ENCODE assay signal across 10 mouse cellular contexts in the genomic region with DNA sequence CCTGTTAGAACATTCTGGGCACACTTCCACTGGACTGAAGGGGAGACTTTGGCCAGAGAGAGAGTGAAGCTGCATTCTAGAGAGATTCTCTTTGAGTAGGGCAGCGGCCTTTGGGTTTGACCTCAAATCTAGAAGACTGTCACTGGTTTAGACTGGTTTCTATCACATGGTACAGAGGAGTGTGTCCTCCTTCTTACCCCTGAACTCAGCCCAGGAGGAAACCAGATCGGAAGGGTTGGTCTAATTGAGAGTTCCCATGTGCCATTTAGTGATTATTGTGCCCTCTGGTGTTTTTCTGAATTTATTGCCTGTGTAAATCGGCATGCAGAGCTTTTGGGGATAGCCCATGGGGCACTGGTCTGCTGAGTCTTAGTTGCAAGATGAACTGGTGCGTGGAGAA.
A peak's percentile ranks its signal among the peaks of the same experiment; 100 is the strongest.
DNase-seq lines count a peak whose midpoint lies in the region; ATAC-seq and TF ChIP-seq lines count a peak whose summit lies in the region.
"Had no signal": no experiment of that assay in that cellular context is flagged by ENCODE, and none has a peak within 500 bp of the region (broad histone marks: within the 10 kb centered on the region; RNA-seq: fewer than 3 reads in every experiment).

No protein-coding gene starts in this region.

- no peak for ATAC-seq in midbrain, postnatal 0 days (ENCODE audit: low FRiP score)
- ATAC-seq in midbrain, embryonic 16.5 days, result no peak
- ATAC-seq in kidney, embryonic 16.5 days (ENCODE audit: low FRiP score, low TSS enrichment), result peak; percentile 50; the same call in 1 of the 2 replicates

- H3K4me1 ChIP-seq in midbrain, postnatal 0 days (ENCODE audit: insufficient read depth, low read length), result no peaks in the 10 kb centered on the region
- H3K4me1 ChIP-seq in midbrain, embryonic 16.5 days (ENCODE audit: control insufficient read depth, insufficient read depth, low read length), result no peaks in the 10 kb centered on the region
- no peaks in the 10 kb centered on the region for H3K4me1 ChIP-seq in kidney, embryonic 16.5 days (ENCODE audit: insufficient read depth, low read length)

- no peak overlapping the region for H3K4me3 ChIP-seq in midbrain, postnatal 0 days (ENCODE audit: low read depth, low read length)
- no peak overlapping the region for H3K4me3 ChIP-seq in midbrain, embryonic 16.5 days (ENCODE audit: low read depth, low read length)
- H3K4me3 ChIP-seq in kidney, embryonic 16.5 days (ENCODE audit: low read length), result no peak overlapping the region
- H3K4me3 ChIP-seq: liver, embryonic 15.5 days had no signal

- 72% methylated on average over 4 of the region's 4 CpGs for whole genome bisulfite sequencing in midbrain, postnatal 0 days
- 76% methylated on average over 4 of the region's 4 CpGs for WGBS in midbrain, embryonic 16.5 days
- 54% methylated on average over 4 of the region's 4 CpGs for WGBS in kidney, embryonic 16.5 days

- TF ChIP-seq CTCF in midbrain, postnatal 0 days (IDR thresholded peaks at IDR 0.05), result peak; percentile 41

- H3K27me3 ChIP-seq in midbrain, postnatal 0 days (ENCODE audit: insufficient read depth, low read length), result no peaks in the 10 kb centered on the region
- no peaks in the 10 kb centered on the region for H3K27me3 ChIP-seq in midbrain, embryonic 16.5 days (ENCODE audit: control insufficient read depth, insufficient read depth, low read depth, low read length)
- H3K27me3 ChIP-seq in kidney, embryonic 16.5 days (ENCODE audit: insufficient read depth, low read length), result no peaks in the 10 kb centered on the region
- H3K27me3 ChIP-seq: liver, embryonic 15.5 days had no signal

- H3K4me2 ChIP-seq in midbrain, postnatal 0 days (ENCODE audit: low read depth, low read length, poor library complexity, severe bottlenecking), result no peak overlapping the region
- no peak overlapping the region for H3K4me2 ChIP-seq in midbrain, embryonic 16.5 days (ENCODE audit: low read length)
- no peak overlapping the region for H3K4me2 ChIP-seq in kidney, embryonic 16.5 days (replicated peaks; ENCODE audit: low read depth, low read length)
- H3K4me2 ChIP-seq: liver, embryonic 15.5 days had no signal

- no peaks in the 10 kb centered on the region for H3K36me3 ChIP-seq in midbrain, postnatal 0 days (ENCODE audit: insufficient read depth, low read length)
- no peaks in the 10 kb centered on the region for H3K36me3 ChIP-seq in midbrain, embryonic 16.5 days (ENCODE audit: control insufficient read depth, insufficient read depth, low read length)
- H3K36me3 ChIP-seq in kidney, embryonic 16.5 days (ENCODE audit: insufficient read depth, low read length), result no peaks in the 10 kb centered on the region
- H3K36me3 ChIP-seq: liver, embryonic 15.5 days had no signal

- H3K9ac ChIP-seq in midbrain, postnatal 0 days (replicated peaks; ENCODE audit: low read length, poor library complexity, severe bottlenecking), result no peak overlapping the region
- no peak overlapping the region for H3K9ac ChIP-seq in midbrain, embryonic 16.5 days (ENCODE audit: low read depth, low read length)
- H3K9ac ChIP-seq in kidney, embryonic 16.5 days (replicated peaks; ENCODE audit: low read length), result no peak overlapping the region
- H3K9ac ChIP-seq: liver, embryonic 15.5 days had no signal

- H3K27ac ChIP-seq in midbrain, postnatal 0 days (ENCODE audit: low read depth, low read length), result no peak overlapping the region
- H3K27ac ChIP-seq in midbrain, embryonic 16.5 days (ENCODE audit: low read length), result no peak overlapping the region
- H3K27ac ChIP-seq in kidney, embryonic 16.5 days (ENCODE audit: low read length), result no peak overlapping the region
- H3K27ac ChIP-seq: liver, embryonic 15.5 days had no signal

- H3K9me3 ChIP-seq in midbrain, postnatal 0 days (ENCODE audit: low read length), result no peaks in the 10 kb centered on the region
- no peaks in the 10 kb centered on the region for H3K9me3 ChIP-seq in midbrain, embryonic 16.5 days (replicated peaks; ENCODE audit: control insufficient read depth, low read length, poor library complexity, severe bottlenecking)
- no peaks in the 10 kb centered on the region for H3K9me3 ChIP-seq in kidney, embryonic 16.5 days (ENCODE audit: low read length)
- H3K9me3 ChIP-seq: liver, embryonic 15.5 days had no signal

- intact Hi-C loops in heart, postnatal 25 days (cut with DNase I), result no loop called here
- intact Hi-C loops in gastrocnemius, postnatal 14 days (cut with DNase I; ENCODE audit: low total_unique reads), result no loop called here

- DNase-seq in heart, adult 18-20 months, result peak; percentile 39 to 48
- no peak for DNase-seq in heart, postnatal 25 days (ENCODE audit: low spot score)
- no peak for DNase-seq in midbrain, postnatal 0 days (ENCODE audit: low spot score)
- DNase-seq in adrenal gland, postnatal 14 days, result no peak
- DNase-seq in left cerebral cortex, adult 11 months (ENCODE audit: low spot score), result no peak
- no peak for DNase-seq in gastrocnemius, postnatal 14 days
- DNase-seq: cerebellum, postnatal 25 days had no signal

Comparison
In these comparisons a context has a peak if more than half of its experiments do, and no peak if none do; other contexts are left out.
1. DNase-seq: peak in heart, adult 18-20 months (2 of 2); none in heart, postnatal 25 days (single experiment), midbrain, postnatal 0 days (single experiment), adrenal gland, postnatal 14 days (single experiment), left cerebral cortex, adult 11 months (single experiment) and gastrocnemius, postnatal 14 days (single experiment).